Mouse (Mus musculus) ovary, postnatal 10 days (tissue): ENCODE results near the gene Tcf7l2.

Source experiments
- DNase-seq: peaks from one replicate; pipeline ENCODE4 v3.0.0; 2022; ENCODE audit warnings: low spot score

Gene Tcf7l2

GRCm38 (mm10) chr19:55941253-55942125 lies 199.9 kb downstream of the Tcf7l2 start:
- no peak for DNase-seq

- no peak for DNase-seq
Observed at GRCm38 (mm10) chr19:55951397-55951796, 209.8 kb downstream of the Tcf7l2 start.

GRCm38 (mm10) chr19:55953207-55953606 lies 211.6 kb downstream of the Tcf7l2 start:
- DNase-seq, result no peak

GRCm38 (mm10) chr19:55955126-55955525 lies 213.5 kb downstream of the Tcf7l2 start:
- no peak for DNase-seq

- DNase-seq, result no peak
Observed at GRCm38 (mm10) chr19:55956745-55957144, 215.1 kb downstream of the Tcf7l2 start.

GRCm38 (mm10) chr19:55964421-55964820 lies 222.8 kb downstream of the Tcf7l2 start:
- DNase-seq, result no peak

GRCm38 (mm10) chr19:55966066-55966465 lies 224.4 kb downstream of the Tcf7l2 start:
- DNase-seq, result no peak

GRCm38 (mm10) chr19:55969929-55970531 lies 228.4 kb downstream of the Tcf7l2 start:
- DNase-seq, result no peak

- no peak for DNase-seq
Observed at GRCm38 (mm10) chr19:55976073-55976472, 234.5 kb downstream of the Tcf7l2 start.
